ENCODE assay signal across 14 mouse cellular contexts in genomic region chr9:67845648-67846047, GRCm38 (mm10). TPM values are rescaled to one million over a fixed set of nuclear protein-coding genes. Genes with fewer than 3 reads are reported as not detected.
A peak's percentile ranks its signal among the peaks of the same experiment; 100 is the strongest.
DNase-seq lines count a peak whose midpoint lies in the region; ATAC-seq and TF ChIP-seq lines count a peak whose summit lies in the region.
"Had no signal": no experiment of that assay in that cellular context is flagged by ENCODE, and none has a peak within 500 bp of the region (broad histone marks: within the 10 kb centered on the region; RNA-seq: fewer than 3 reads in every experiment).

No protein-coding gene starts in this region.

- H3K9me3 ChIP-seq in forebrain, postnatal 0 days (ENCODE audit: low read length): no peaks in the 10 kb centered on the region
- H3K9me3 ChIP-seq: hindbrain, embryonic 15.5 days had no signal

- DNase-seq in layer of hippocampus, adult 2 months (ENCODE audit: low spot score in 2 of 2): no peak
- DNase-seq in layer of hippocampus, adult 9-10 months (ENCODE audit: low spot score): no peak
- DNase-seq in cerebellum, adult 11-12 months: peak; percentile 85
- DNase-seq in induced T-regulatory cell, adult 2 months (ENCODE audit: low read depth): peak; percentile 42
- DNase-seq in thymus, postnatal 25 days: peak; percentile 69
- no peak for DNase-seq in left cerebral cortex, adult 18-20 months (ENCODE audit: low spot score in 2 of 2)
- DNase-seq in forebrain, postnatal 0 days: no peak
- no peak for DNase-seq in urinary bladder, adult 18-20 months (ENCODE audit: low spot score in 2 of 2)
- DNase-seq: gastrocnemius, postnatal 10 days; kidney, postnatal 25 days; lung, embryonic 14.5 days; midbrain, embryonic 14.5 days had no signal

- 77% methylated on average over 5 of the region's 5 CpGs for WGBS in forebrain, postnatal 0 days

- ATAC-seq in forebrain, postnatal 0 days: no peak

- no peak overlapping the region for H3K9ac ChIP-seq in forebrain, postnatal 0 days
- H3K9ac ChIP-seq: hindbrain, embryonic 15.5 days; lung, embryonic 14.5 days had no signal

- no peak overlapping the region for H3K4me2 ChIP-seq in forebrain, postnatal 0 days (ENCODE audit: low read depth)
- H3K4me2 ChIP-seq: hindbrain, embryonic 15.5 days; lung, embryonic 14.5 days had no signal

- 0 out of 2 replicates have a peak, but pooled peaks cover 10% of the 10 kb centered on the region for H3K4me1 ChIP-seq in forebrain, postnatal 0 days (ENCODE audit: insufficient read depth)

- no peaks in the 10 kb centered on the region for H3K36me3 ChIP-seq in forebrain, postnatal 0 days (ENCODE audit: insufficient read depth)
- H3K36me3 ChIP-seq: hindbrain, embryonic 15.5 days had no signal

- no peaks in the 10 kb centered on the region for H3K27me3 ChIP-seq in forebrain, postnatal 0 days (ENCODE audit: insufficient read depth, low read length)
- H3K27me3 ChIP-seq: CH12.LX; hindbrain, embryonic 15.5 days had no signal

- TF ChIP-seq CTCF in layer of hippocampus, adult 2 months (conservative IDR thresholded peaks at IDR 0.05): no peak
- no peak for TF ChIP-seq CTCF in forebrain, postnatal 0 days (IDR thresholded peaks at IDR 0.05; ENCODE audit: low read depth)

- no peak overlapping the region for H3K4me3 ChIP-seq in layer of hippocampus, adult 2 months
- H3K4me3 ChIP-seq in forebrain, postnatal 0 days (ENCODE audit: low read depth, low read length): no peak overlapping the region
- H3K4me3 ChIP-seq: hindbrain, embryonic 15.5 days had no signal

- peak overlapping the region; percentile 56; the same call in 1 of the 2 replicates for H3K27ac ChIP-seq in layer of hippocampus, adult 2 months
- H3K27ac ChIP-seq in forebrain, postnatal 0 days (ENCODE audit: low read depth, low read length): no peak overlapping the region
- H3K27ac ChIP-seq: hindbrain, embryonic 15.5 days had no signal

RNA-seq across cellular contexts. Expression of gene Vps13c, which starts 5.5 kb away (rescaled TPM):
- 100 to 1,000 TPM; 113 to 121 TPM for total RNA-seq in layer of hippocampus, adult 2 months (2021)
- 10 to 100 TPM; 76.8 to 81.1 TPM for total RNA-seq in left cerebral cortex, adult 18-20 months (2021)
- 20.9 and 22.9 TPM in 2 replicates for total RNA-seq in forebrain, postnatal 0 days (2014; rRNA removed)
- 2.8 and 4.6 TPM in 2 replicates for polyA plus RNA-seq in forebrain, postnatal 0 days (2015; fragmentation: Nextera tagmentation; extraction: Ambion mirVana)

RNA-seq across cellular contexts. Expression of gene C2cd4a, which starts 13.5 kb away (rescaled TPM):
- 1 to 10 TPM; 3.1 to 3.8 TPM for total RNA-seq in layer of hippocampus, adult 2 months (2021)
- under 1 TPM in 1 of 2 experiments, not detected in 1; 0.35 TPM for total RNA-seq in left cerebral cortex, adult 18-20 months (2021)
- 0.14 and 0.15 TPM in 2 replicates for total RNA-seq in forebrain, postnatal 0 days (2014; rRNA removed)
- polyA plus RNA-seq in forebrain, postnatal 0 days (2015; fragmentation: Nextera tagmentation; extraction: Ambion mirVana): 0.33 and 0.46 TPM in 2 replicates

Comparison
In these comparisons a context has a peak if more than half of its experiments do, and no peak if none do; other contexts are left out.
1. DNase-seq: peak in cerebellum, adult 11-12 months (single experiment), induced T-regulatory cell, adult 2 months (single experiment) and thymus, postnatal 25 days (single experiment); none in layer of hippocampus, adult 2 months (0 of 2), layer of hippocampus, adult 9-10 months (single experiment), left cerebral cortex, adult 18-20 months (0 of 2), forebrain, postnatal 0 days (single experiment) and urinary bladder, adult 18-20 months (0 of 2).